Mouse (Mus musculus) cerebral cortex, adult 2 months (tissue): ENCODE measurements around the gene Rhobtb3.

ENCODE experiments used
- WGBS: fragments of 180-500 bp; shearing (Covaris S2); methylation state at CpG from one replicate; pipeline ENCODE4 v1.1.7; 2018; 5-methylcytosine and 5-hydroxymethylcytosine counted together

Rhobtb3 gene

GRCm38 (mm10) chr13:75943189-75944043, at the start of gene Rhobtb3:
Gene Rhobtb3 (minus strand): TSS chr13:75943925.
- WGBS, result under 1% methylated on average over 110 of the region's 110 CpGs

DNA sequence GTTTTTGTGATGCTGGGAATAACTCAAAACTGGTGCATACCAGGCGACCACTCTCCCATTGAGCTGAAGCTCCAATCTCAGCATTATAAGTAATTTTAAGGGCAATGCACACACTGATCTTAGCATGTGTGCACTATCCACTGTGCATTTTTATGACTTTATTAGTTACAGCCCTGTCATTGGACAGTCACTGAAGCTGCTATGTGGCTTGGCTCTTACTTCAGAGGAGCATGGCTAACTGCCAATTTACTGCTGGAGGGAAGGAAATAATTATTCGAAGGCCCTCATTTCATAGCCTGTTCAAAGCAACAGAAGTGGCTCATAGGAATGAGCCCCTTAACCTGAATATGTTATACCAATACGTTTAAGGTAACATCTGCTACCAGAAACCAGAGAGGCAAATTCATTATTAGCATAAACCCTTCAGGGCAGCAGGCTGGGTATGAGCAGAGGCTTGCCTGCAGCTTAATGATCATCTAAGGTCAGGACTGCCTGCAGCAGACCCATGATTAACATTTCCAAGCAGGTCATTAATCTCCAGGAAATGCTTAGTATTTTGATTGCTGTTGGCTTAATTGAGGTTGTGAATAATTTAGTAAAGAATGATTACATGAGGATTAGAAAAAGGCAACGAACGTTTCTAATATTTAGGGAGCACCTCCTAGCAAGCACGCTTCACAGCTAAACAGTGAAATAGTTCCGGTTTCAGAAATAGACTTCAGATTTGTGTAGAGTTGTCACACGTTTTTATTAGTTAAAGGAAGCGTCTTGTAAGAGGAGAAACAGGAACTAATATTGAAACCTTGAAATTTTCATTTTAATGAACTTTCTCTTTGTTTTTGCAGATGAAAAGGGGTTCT, 48.7 kb upstream of the Rhobtb3 start:
- 51% methylated on average over 9 of the region's 9 CpGs for whole genome bisulfite sequencing

DNA sequence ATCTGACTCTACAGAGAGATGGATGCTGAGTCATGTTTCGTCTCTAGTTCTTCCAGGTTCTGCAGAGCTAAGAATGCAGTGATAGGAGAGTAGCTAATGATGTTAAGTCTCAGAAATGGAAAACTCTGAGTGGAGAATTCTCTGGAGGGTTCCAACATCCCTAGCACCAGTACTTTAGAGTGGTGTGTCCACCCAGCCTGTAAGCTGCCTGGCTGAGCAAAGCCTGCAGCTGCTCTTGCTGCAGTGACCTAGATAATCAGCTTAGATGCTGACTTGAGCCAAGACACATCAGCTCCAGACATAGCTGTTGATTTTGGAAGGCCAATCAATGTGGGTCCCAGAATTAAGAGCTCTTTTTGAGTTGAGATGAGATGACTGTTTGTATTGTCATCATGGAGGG, 44.4 kb upstream of the Rhobtb3 start:
- 62% methylated on average over 1 of the region's 1 CpGs for WGBS

GRCm38 (mm10) chr13:75976649-75977048, 32.9 kb upstream of the Rhobtb3 start:
- 85% methylated on average over 2 of the region's 2 CpGs for WGBS

GRCm38 (mm10) chr13:75976218-75976617, 32.5 kb upstream of the Rhobtb3 start:
- WGBS, result 94% methylated on average over 2 of the region's 2 CpGs

DNA sequence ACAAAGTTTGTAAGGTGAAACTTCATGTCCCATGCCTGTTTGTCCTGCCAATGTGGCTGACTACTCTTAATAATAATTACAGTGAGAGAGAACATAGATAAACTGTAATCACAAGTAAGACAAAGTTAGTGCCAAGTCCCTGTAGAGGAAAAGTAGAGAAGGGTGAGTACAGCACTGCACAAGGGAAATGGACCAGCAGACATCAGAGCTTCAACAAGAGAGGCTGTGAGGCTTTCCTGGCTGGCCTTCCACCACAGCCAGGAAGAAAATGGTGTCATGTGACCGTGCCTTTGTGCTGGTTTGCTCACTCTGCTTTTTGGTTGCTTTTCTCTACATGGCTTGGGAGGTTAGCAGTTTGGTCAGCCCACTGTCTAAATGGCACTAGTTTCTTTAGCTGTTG, 31.9 kb upstream of the Rhobtb3 start:
- 70% methylated on average over 1 of the region's 1 CpGs for WGBS

- WGBS, result 83% methylated on average over 2 of the region's 2 CpGs
Measured at GRCm38 (mm10) chr13:75974481-75974880, 30.8 kb upstream of the Rhobtb3 start.

DNA sequence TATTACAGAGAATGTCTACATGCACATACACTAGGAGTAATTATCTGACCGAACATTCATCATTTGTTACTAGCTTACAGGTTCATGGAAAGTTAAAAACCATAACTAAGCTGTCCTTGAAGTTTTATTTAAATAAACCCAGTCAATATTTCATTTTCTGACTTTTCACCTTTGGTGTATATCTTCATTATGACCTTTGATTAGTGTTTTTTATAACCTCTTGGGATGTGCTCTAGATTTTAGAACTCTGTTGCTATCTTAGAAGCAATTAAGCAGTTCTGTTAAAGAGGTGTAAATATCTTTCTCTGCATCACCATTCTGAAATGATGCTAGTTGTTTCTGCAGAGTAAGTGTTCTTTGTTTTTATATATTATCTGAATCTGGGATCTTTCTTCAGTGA, 23.1 kb upstream of the Rhobtb3 start, which contains the start of gene Spata9:
Gene Spata9, plus strand, starts transcription at position 301 of the 400 bp plus-strand sequence.
- 82% methylated on average over 1 of the region's 1 CpGs for WGBS

GRCm38 (mm10) chr13:75950295-75950694, 6.6 kb upstream of the Rhobtb3 start:
- WGBS, result 79% methylated on average over 1 of the region's 1 CpGs

GRCm38 (mm10) chr13:75944044-75944820, 507 bp upstream of the Rhobtb3 start:
- WGBS, result 3% methylated on average over 7 of the region's 7 CpGs

DNA sequence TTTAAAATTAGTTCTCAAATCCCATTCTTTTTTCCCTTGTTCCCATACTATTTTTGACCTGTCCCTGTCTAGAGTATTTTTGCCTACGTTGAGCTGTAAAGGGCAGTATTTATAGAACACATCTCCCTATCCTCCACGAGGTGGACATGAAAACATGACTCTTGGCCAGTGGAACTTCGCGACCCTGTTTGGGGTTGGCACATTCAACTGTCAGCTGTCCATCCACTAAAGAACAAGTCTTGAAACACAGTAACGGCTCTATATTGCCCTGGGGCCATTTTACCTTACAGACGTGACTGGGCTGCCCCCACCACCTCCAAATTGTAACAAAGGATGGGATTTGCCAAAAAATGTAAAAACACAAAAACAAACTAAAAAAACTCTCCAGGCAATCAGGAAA, 994 bp downstream of the Rhobtb3 start:
- under 1% methylated on average over 6 of the region's 6 CpGs for WGBS

- WGBS, result 61% methylated on average over 5 of the region's 5 CpGs
Measured at GRCm38 (mm10) chr13:75941518-75942295, 2.0 kb downstream of the Rhobtb3 start.

DNA sequence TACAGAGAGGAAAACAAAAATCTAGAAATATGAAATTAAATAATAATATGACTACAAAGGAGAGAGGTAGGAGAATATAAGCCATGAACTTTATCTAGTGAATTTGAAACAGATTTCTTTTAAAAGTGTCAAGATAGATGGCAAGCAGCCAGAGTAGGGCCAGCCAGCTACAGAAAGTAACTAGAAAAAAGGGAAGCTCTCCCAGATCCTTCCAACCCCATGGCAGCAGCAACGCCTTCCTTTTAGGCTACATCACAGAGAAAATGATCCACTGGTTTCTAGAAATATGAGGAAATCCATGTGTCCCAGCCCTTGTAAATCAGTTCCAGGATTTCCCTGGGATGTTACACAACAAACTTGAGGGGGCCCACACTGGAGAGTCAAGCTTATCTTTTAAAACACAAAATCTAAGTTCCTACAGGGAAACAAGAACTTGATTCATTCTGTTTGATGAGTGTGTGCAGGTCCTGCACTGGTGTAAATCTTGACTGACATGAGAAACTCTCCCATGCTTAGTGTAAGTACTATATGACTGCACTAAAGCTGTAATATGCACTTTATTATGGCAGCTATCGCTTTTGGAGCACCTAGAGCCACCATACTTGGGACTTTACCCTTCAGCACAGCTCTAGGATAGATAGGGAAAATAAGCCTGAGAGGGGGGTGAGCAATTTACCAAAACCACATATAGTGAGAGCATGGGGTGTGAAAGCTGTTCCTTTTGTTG, 2.8 kb downstream of the Rhobtb3 start:
- 68% methylated on average over 2 of the region's 2 CpGs for WGBS

GRCm38 (mm10) chr13:75938866-75939265, 4.9 kb downstream of the Rhobtb3 start:
- 88% methylated on average over 5 of the region's 5 CpGs for WGBS

- 91% methylated on average over 1 of the region's 1 CpGs for WGBS
Measured at GRCm38 (mm10) chr13:75933287-75933686, 10.4 kb downstream of the Rhobtb3 start.

DNA sequence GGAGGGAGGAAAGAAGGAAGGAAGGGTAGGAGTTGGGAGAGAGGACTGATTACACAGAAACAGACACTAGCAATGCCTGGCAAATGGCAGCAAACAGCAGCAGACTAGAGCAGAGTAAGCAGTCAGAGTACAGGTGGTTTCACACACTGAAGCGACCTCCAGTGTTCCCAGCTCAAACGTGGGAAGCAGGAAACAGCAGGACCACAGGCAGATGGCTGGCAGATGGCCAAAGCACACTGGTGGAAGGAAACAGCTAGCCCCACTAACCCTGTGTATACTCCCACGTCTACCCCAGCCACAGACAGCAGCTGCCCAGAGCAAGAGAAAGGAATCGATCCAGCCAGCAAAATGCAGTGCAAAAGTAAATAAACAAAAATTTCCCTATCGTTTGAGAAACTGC, 12.7 kb downstream of the Rhobtb3 start:
- WGBS, result 9% methylated on average over 5 of the region's 5 CpGs

GRCm38 (mm10) chr13:75930660-75931059, 13.1 kb downstream of the Rhobtb3 start:
- WGBS, result 40% methylated on average over 2 of the region's 2 CpGs

GRCm38 (mm10) chr13:75930023-75930422, 13.7 kb downstream of the Rhobtb3 start:
- WGBS, result 96% methylated on average over 20 of the region's 20 CpGs

- 97% methylated on average over 5 of the region's 5 CpGs for WGBS
Measured at GRCm38 (mm10) chr13:75929071-75929470, 14.7 kb downstream of the Rhobtb3 start.

DNA sequence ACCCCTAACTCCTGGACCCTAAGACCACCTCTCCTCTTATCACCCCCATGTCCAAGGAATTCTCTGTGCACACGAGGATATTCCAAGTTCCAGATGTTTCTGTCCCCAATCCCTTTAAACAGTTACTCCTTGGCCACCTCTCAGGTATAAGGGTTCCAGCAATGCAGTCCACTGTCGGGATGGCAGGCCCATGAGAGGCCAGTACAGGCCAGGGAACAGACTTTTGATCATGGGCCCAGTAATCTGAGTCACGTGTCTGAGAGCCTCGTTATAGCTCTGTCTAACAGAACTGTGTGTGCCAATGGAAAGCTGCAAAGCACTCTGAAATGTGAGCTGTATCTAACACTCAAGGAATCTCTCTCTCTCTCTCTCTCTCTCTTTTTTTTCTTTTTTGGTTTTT, 29.6 kb downstream of the Rhobtb3 start:
- WGBS, result 62% methylated on average over 4 of the region's 4 CpGs
